Mouse (Mus musculus) forebrain, embryonic 16.5 days (tissue): Measurements from ENCODE around the gene Olfr397. TPM values are rescaled to one million over a fixed set of nuclear protein-coding genes. Genes with fewer than 3 reads are reported as not detected.

Source experiments
- ATAC-seq: fragments of 200-750 bp; cut with Nextera tagmentation; 2 replicates; pipeline ENCODE4 v1.8.0; 2017; ENCODE audit warnings: mild to moderate bottlenecking, moderate library complexity
- H3K27ac ChIP-seq: fragments of 300-500 bp; sonication (generic); 2 replicates; pipeline ENCODE4 v1.5.1; 2014; ENCODE audit warnings: low read length, control low read depth
- H3K27me3 ChIP-seq: fragments of 300-500 bp; sonication (generic); replicated peaks from 2 replicates; pipeline ENCODE4 v1.6.1; 2014; ENCODE audit warnings: low read length; ENCODE audit not compliant: control insufficient read depth, insufficient read depth
- H3K36me3 ChIP-seq: fragments of 300-500 bp; sonication (generic); 2 replicates; pipeline ENCODE4 v1.6.1; 2014; ENCODE audit not compliant: control insufficient read depth, insufficient read depth
- H3K4me1 ChIP-seq: fragments of 300-500 bp; sonication (generic); replicated peaks from 2 replicates; pipeline ENCODE4 v1.6.1; 2014; ENCODE audit warnings: low read length; ENCODE audit not compliant: control insufficient read depth, insufficient read depth
- H3K4me2 ChIP-seq: fragments of 300-500 bp; sonication (generic); 2 replicates; pipeline ENCODE4 v1.6.1; 2014; ENCODE audit warnings: mild to moderate bottlenecking, low read length, control low read depth
- H3K4me3 ChIP-seq: fragments of 300-500 bp; sonication (generic); replicated peaks from 2 replicates; pipeline ENCODE4 v1.5.1; 2014; ENCODE audit warnings: mild to moderate bottlenecking, low read length, control low read depth
- H3K9ac ChIP-seq: fragments of 300-500 bp; sonication (generic); replicated peaks from 2 replicates; pipeline ENCODE4 v1.6.1; 2014; ENCODE audit warnings: low read depth, low read length, control low read depth
- H3K9me3 ChIP-seq: fragments of 300-500 bp; sonication (generic); 2 replicates; pipeline ENCODE4 v1.6.1; 2016; ENCODE audit warnings: low read length; ENCODE audit not compliant: control insufficient read depth
- WGBS: fragments of 180-500 bp; shearing (Covaris S2); extraction: QIAGEN DNeasy Blood & Tissue Kit; methylation state at CpG from one replicate; pipeline ENCODE4 v1.1.7; 2014; 5-methylcytosine and 5-hydroxymethylcytosine counted together
- polyA plus RNA-seq: library from polyadenylated mRNA; unstranded; fragments of >200 nt; fragmentation: Nextera tagmentation; extraction: Ambion mirVana; gene quantifications from 2 replicates; pipeline ENCODE4 v1.2.1, GENCODE M21; 2015

Olfr397 gene
- not detected in 2 replicates for polyA plus RNA-seq

GRCm38 (mm10) chr11:73960517-73960916 lies at the start of gene Olfr397:
TSS of gene Olfr397 (plus strand) at chr11:73960817.
- Histone ChIP-seq H3K9me3 (0 out of 2 replicates have a peak, but pooled peaks cover 2% of the 10 kb centered on the region), H3K27me3 (no peaks in the 10 kb centered on the region), H3K9ac (no peak within 1 kb of the TSS), H3K4me2 (no peak within 1 kb of the TSS), H3K4me3 (no peak within 1 kb of the TSS), H3K36me3 (no peaks in the 10 kb centered on the region), H3K4me1 (no peaks in the 10 kb centered on the region), H3K27ac (no peak within 1 kb of the TSS)
- ATAC-seq: no peak
- 78% methylated on average over 1 of the region's 1 CpGs for WGBS

GRCm38 (mm10) chr11:73936377-73936776 lies 24.2 kb upstream of the Olfr397 start, which contains the start of gene Olfr23:
TSS of gene Olfr23 (plus strand) at chr11:73936677.
- H3K36me3 ChIP-seq: no peaks in the 10 kb centered on the region

GRCm38 (mm10) chr11:73990307-73990706 lies 29.7 kb downstream of the Olfr397 start, which contains the start of gene Olfr398:
TSS of gene Olfr398 (minus strand) at chr11:73990407.
- Histone ChIP-seq H3K9ac (no peak within 1 kb of the TSS), H3K4me1 (no peaks in the 10 kb centered on the region), H3K4me2 (no peak within 1 kb of the TSS), H3K27me3 (no peaks in the 10 kb centered on the region), H3K36me3 (no peaks in the 10 kb centered on the region), H3K9me3 (peaks cover 6% of the 10 kb centered on the region), H3K4me3 (no peak within 1 kb of the TSS), H3K27ac (no peak within 1 kb of the TSS)
- no peak for ATAC-seq

More at GRCm38 (mm10) chr11:73936377-73936776, 24.2 kb upstream of the Olfr397 start, which contains the start of gene Olfr23:
- no peak for ATAC-seq
- H3K9ac ChIP-seq: no peak within 1 kb of the TSS
- H3K4me3 ChIP-seq: no peak within 1 kb of the TSS
- no peak within 1 kb of the TSS for H3K27ac ChIP-seq
- H3K4me2 ChIP-seq: no peak within 1 kb of the TSS
- no peaks in the 10 kb centered on the region for H3K9me3 ChIP-seq
- H3K27me3 ChIP-seq: no peaks in the 10 kb centered on the region
- no peaks in the 10 kb centered on the region for H3K4me1 ChIP-seq

GRCm38 (mm10) chr11:73993115-73993514 lies 32.5 kb downstream of the Olfr397 start:
- H3K9me3 ChIP-seq: peaks cover 6% of the 10 kb centered on the region
- no peak overlapping the region for H3K4me3 ChIP-seq
- H3K36me3 ChIP-seq: no peaks in the 10 kb centered on the region
- no peak overlapping the region for H3K9ac ChIP-seq
- ATAC-seq: no peak
- H3K4me1 ChIP-seq: no peaks in the 10 kb centered on the region
- H3K4me2 ChIP-seq: no peak overlapping the region
- H3K27ac ChIP-seq: no peak overlapping the region
- no peaks in the 10 kb centered on the region for H3K27me3 ChIP-seq

Other genes starting within 250 kb of the Olfr397 start
- not detected in 2 replicates for gene Olfr389, start 180.1 kb upstream of the Olfr397 start, polyA plus RNA-seq
- not detected in 2 replicates for gene Olfr390, start 177.9 kb upstream of the Olfr397 start, polyA plus RNA-seq
- gene Olfr391-ps, start 157.8 kb upstream of the Olfr397 start, polyA plus RNA-seq: not detected in 2 replicates
- gene Olfr392, start 143.8 kb upstream of the Olfr397 start, polyA plus RNA-seq: not detected in 2 replicates
- gene Olfr393, start 109.4 kb upstream of the Olfr397 start, polyA plus RNA-seq: not detected in 2 replicates
- gene Olfr394, start 70.0 kb upstream of the Olfr397 start, polyA plus RNA-seq: not detected in 2 replicates
- not detected in 2 replicates for gene Olfr395, start 51.5 kb upstream of the Olfr397 start, polyA plus RNA-seq
- not detected in 2 replicates for gene Olfr23, start 24.1 kb upstream of the Olfr397 start, polyA plus RNA-seq
- not detected in 2 replicates for gene Olfr398, start 29.6 kb downstream of the Olfr397 start, polyA plus RNA-seq
- not detected in 2 replicates for gene Olfr139, start 95.7 kb downstream of the Olfr397 start, polyA plus RNA-seq
- not detected in 2 replicates for gene Olfr399, start 95.8 kb downstream of the Olfr397 start, polyA plus RNA-seq
- gene Zfp616, start 109.1 kb downstream of the Olfr397 start, polyA plus RNA-seq: not detected in 2 replicates
- gene Olfr401, start 152.9 kb downstream of the Olfr397 start, polyA plus RNA-seq: not detected in 2 replicates
- gene Olfr402, start 192.7 kb downstream of the Olfr397 start, polyA plus RNA-seq: not detected in 2 replicates
- not detected in 2 replicates for gene Olfr403, start 225.4 kb downstream of the Olfr397 start, polyA plus RNA-seq